Mouse (Mus musculus) kidney, adult 11 months (tissue): Measurements from ENCODE around the gene Tgm2.

Source experiments
- DNase-seq: peaks from one replicate; pipeline ENCODE4 v3.0.0; 2022

The Tgm2 gene

DNA sequence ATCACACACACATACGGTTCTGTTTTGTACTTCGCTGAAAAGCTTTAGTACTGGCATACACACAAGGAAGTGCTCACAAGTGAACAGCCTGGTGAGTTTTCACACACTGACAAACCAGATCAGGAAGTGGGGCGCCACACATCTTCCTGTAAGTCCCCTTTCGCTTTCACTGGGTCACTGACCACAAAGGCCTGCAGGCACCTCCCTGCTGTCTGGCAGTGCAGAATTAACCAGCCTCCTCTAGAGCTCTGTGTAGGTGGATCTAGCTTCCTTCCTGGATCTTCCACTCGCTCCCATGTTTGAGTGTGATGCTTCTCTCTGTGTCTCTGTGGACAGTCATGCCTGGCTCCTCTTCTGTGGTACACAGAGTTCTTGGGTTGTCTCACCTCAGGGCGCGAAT lies 20.4 kb upstream of the Tgm2 start:
- DNase-seq, result peak; percentile 64

- no peak for DNase-seq
Measured at GRCm38 (mm10) chr2:158165776-158166175, 19.5 kb upstream of the Tgm2 start.

GRCm38 (mm10) chr2:158163034-158163433 lies 16.8 kb upstream of the Tgm2 start:
- no peak for DNase-seq

DNA sequence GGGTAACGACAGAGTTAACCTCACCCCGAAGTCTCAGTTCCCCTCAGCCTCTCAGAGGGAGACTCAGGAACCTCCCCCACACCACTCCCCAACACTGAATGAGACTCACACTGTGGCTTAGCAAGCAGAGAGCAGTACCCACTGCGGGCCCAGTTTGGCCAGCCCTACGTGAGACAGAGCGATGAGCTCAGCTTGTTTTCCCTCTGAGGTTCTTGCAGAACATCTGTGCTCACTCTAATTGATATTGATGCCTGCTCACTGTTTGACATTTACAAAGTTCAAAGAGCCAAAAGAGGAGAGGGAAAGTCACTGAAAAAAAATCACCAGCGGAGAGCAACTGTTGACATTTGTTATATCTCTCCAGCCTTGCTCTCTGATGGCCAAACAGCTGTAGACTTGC lies 15.5 kb upstream of the Tgm2 start:
- DNase-seq, result no peak

DNA sequence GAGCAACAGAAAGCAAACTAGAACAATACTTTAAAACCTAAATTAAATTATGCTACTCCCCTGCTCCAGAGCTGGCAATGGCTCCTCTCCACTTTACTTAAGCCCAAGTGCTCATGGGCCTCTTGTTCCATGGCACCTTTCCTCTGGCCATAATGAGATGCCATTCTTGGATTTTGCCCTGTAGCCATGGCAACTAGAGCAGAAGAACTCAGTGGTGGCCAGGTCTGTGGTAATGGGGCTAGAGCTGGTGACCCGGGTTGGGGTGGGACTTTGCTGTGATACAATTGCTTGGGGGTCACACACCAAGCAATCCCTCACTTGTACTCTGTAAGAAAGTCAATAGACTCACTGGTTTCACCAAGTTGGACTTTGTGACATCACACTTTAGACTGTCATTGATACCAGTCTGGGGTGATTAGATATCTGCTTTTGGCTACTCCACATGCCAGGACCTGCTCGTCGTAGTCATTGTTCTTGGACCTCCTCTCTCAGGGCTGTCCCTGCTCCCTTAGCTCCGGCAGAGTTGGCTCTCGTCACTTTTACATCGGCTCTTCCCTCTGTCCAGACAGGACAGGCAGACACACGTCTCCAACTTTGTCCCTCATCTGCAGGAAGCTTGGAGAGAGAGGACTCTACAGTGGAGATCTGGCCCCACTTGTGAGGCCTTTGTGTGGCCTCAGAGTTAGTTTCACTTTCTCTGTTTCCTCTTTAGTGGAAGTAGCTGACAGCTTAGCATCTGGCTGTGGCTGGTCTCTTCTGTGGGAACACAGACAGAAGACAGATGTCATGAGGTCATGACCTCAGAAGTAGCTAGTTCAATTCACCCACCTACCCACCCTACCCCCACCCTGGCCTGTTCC lies 13.4 kb upstream of the Tgm2 start:
- no peak for DNase-seq

DNA sequence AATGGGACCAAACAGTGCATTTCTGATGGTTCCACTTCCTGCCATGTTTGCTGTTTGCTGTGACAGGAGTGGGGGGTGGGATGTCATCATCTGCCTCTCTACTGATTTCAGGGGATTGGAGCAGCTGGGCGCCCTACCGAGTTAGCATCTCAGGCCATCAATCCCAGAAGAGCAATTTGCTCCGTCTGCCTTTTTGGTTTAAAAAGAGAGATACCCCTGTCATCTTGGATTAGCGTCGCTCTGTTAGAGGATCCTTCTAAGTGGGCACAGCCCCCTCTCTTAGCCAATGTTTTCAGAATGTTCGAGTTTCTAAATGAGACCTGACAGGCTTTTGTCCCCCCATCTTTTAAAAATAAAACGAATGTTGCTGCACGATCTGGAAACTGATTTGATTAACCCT lies 11.4 kb upstream of the Tgm2 start:
- no peak for DNase-seq

DNA sequence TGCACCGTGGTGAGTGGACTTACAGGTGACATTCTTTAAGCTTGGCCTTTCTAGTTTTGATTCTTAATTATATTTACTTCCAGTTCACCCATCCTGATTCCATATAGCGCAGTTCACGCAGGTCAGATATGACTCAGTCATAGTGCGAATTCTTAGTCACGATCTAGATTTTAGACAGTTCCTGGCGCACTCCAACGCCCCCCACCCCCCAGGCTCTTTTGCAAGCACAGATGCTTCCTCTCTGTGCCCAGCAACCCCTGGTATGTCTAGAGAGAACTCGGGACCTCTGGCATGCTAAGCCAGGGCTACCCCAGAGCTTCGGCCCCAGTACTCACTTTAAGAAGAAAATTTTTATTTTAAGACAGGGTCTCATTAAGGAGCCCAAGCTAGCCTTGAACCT lies 10.3 kb upstream of the Tgm2 start:
- DNase-seq, result no peak

GRCm38 (mm10) chr2:158155615-158156014 lies 9.4 kb upstream of the Tgm2 start:
- DNase-seq, result no peak

GRCm38 (mm10) chr2:158155101-158155500 lies 8.9 kb upstream of the Tgm2 start:
- no peak for DNase-seq

GRCm38 (mm10) chr2:158154641-158155040 lies 8.4 kb upstream of the Tgm2 start:
- no peak for DNase-seq

- DNase-seq, result no peak
Measured at GRCm38 (mm10) chr2:158153728-158154343, 7.6 kb upstream of the Tgm2 start.

- DNase-seq, result no peak
Measured at GRCm38 (mm10) chr2:158152685-158153309, 6.6 kb upstream of the Tgm2 start.

DNA sequence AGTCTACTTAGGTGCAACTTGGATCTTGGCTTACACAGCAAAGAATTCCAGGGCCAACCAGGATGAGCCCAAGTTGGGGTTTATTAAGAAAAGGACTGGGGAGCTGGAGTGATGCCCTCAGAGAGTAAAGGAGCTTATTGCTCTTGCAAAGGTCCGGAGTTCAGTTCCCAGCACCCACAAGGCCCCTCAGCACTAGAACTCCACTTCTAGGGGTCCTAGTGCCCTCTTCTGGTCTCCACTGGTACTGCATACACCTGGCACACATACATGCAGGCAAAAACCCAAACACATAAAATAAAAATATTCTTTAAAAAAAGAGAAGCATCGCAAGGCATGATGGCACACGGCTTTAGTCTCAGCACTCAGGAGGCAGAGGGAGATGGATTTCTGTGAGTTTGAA lies 4.8 kb upstream of the Tgm2 start:
- no peak for DNase-seq

- DNase-seq, result no peak
Measured at GRCm38 (mm10) chr2:158146971-158147370, 735 bp upstream of the Tgm2 start.

- no peak for DNase-seq
Measured at GRCm38 (mm10) chr2:158145528-158146065, 639 bp downstream of the Tgm2 start.

GRCm38 (mm10) chr2:158144750-158145527 lies 1.3 kb downstream of the Tgm2 start:
- DNase-seq, result no peak

DNA sequence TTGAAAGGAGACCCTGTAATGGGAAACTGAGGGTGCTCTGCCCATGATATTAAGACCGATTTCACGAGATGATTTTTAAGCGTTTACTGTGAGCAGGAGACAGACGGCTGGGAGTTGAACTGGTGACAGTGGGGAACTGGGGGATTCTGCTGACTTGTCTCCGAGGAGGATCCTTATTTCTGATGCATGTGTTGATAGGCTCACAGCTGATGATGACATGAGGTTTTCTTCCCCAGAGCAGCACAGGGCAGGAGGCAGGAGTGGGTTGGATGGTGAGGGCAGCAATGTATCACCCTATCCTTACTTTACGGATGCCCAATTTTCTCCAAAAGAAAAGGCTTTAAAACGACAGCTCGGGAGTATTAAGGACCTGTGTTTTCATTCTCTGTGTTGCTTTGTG lies 2.0 kb downstream of the Tgm2 start:
- no peak for DNase-seq

GRCm38 (mm10) chr2:158143816-158144215 lies 2.4 kb downstream of the Tgm2 start:
- DNase-seq, result no peak

GRCm38 (mm10) chr2:158142981-158143380 lies 3.3 kb downstream of the Tgm2 start:
- DNase-seq, result no peak

DNA sequence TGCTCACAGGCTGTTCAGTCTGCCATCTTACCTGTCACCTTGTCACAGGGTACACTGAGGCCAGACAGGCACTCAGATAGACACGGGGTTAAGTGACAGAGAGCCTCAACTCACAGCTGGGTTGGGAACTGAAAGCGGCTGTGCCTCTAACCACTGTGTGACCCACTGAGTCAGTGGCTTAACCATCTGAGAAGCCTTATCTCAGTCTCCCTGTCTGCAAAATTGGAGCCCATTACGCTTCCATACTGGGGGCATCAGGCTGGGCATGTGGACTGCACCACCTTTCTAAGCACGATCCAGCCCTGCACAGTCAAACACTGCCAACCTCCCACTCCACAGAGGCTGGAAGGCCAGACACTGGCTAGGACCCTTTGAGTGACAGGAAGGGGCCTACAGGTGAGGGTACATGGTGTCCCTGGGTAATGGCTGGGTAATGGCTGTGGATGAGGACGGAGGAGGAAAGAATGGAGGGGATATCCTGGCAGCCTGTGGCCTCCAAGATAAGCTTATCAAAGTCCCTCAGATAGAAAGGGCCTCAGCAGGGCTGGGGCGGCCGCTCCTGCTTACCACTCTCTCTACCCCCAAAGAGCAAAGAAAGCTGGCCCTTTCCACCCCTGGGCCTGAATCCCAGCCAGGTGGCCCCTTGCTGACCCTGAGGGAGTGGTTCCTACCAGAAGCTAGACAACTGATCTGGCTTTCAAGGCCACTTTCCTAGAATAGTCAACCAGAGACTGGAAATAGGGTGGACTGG lies 4.4 kb downstream of the Tgm2 start:
- DNase-seq, result peak; percentile 61

DNA sequence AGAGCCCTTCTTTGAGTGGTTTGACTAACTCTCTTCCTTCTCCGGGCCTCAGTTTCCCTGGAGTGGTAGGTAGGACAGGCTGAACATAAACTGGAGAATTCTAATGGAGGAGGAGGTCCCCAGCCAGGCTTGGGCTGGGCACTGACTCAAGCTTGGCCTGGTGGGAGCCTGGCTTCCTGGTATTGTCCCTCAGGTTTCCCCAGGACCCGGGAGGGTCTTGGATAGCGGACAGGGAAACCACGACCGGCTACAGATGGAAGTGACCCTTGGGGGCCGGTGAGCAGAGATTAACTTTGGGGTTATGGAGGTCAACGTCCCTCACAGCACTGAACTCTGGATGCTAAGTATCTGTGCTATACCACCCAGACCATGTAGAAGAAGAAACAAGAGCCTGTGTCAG lies 5.0 kb downstream of the Tgm2 start:
- no peak for DNase-seq

DNA sequence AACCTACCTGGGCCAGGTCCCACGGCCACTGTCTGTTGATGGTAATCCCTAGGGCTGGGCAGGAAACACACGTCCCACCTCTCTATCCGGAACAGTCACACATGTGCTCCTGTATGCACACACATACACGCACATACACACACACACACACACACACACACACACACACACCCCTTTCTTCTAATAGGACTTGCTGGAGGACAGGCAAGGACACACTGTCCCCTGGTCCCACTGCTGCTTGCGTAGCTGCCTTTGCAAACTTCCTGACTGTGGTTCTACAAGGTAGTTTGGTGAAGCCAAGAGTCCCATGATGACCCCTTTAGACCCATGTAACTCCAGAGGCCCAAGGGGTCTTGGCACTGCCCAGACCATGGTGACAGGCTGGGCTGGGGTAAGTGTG lies 5.6 kb downstream of the Tgm2 start:
- DNase-seq, result no peak
